Mouse (Mus musculus) 416B (cell line): ENCODE data around the gene Mal.
A peak's percentile ranks its signal among the peaks of the same experiment; 100 is the strongest.

ENCODE experiments used
- DNase-seq: peaks from one replicate; pipeline ENCODE4 v3.0.0; 2011; ENCODE audit warnings: low read depth

Gene Mal

GRCm38 (mm10) chr2:127656086-127656720 is at the start of gene Mal:
Mal (minus strand) TSS chr2:127656695.
- no peak for DNase-seq

- no peak for DNase-seq
These were observed 48.8 kb upstream of the Mal start for GRCm38 (mm10) chr2:127705267-127705666.

- no peak for DNase-seq
These were observed 32.7 kb upstream of the Mal start for GRCm38 (mm10) chr2:127689239-127689638.

- DNase-seq, result peak; percentile 87
These were observed 27.3 kb upstream of the Mal start for GRCm38 (mm10) chr2:127683687-127684331.

- DNase-seq, result peak; percentile 53
These were observed 11.5 kb upstream of the Mal start for GRCm38 (mm10) chr2:127667843-127668506.

GRCm38 (mm10) chr2:127667015-127667414 is 10.5 kb upstream of the Mal start:
- no peak for DNase-seq

GRCm38 (mm10) chr2:127662708-127663107 is 6.2 kb upstream of the Mal start:
- DNase-seq, result no peak

- no peak for DNase-seq
These were observed 1.1 kb downstream of the Mal start for GRCm38 (mm10) chr2:127655419-127655818.

GRCm38 (mm10) chr2:127654786-127655185 is 1.7 kb downstream of the Mal start:
- no peak for DNase-seq

GRCm38 (mm10) chr2:127652805-127653204 is 3.7 kb downstream of the Mal start:
- DNase-seq, result no peak

- DNase-seq, result no peak
These were observed 4.2 kb downstream of the Mal start for GRCm38 (mm10) chr2:127652335-127652734.

GRCm38 (mm10) chr2:127651601-127652000 is 4.9 kb downstream of the Mal start:
- DNase-seq, result no peak

GRCm38 (mm10) chr2:127649921-127650320 is 6.6 kb downstream of the Mal start:
- DNase-seq, result no peak

- DNase-seq, result no peak
These were observed 8.3 kb downstream of the Mal start for GRCm38 (mm10) chr2:127648145-127648544.

GRCm38 (mm10) chr2:127646875-127647274 is 9.6 kb downstream of the Mal start:
- no peak for DNase-seq

GRCm38 (mm10) chr2:127643728-127644704 is 12.5 kb downstream of the Mal start:
- no peak for DNase-seq

GRCm38 (mm10) chr2:127638973-127639372 is 17.5 kb downstream of the Mal start:
- DNase-seq, result no peak

- no peak for DNase-seq
These were observed 20.9 kb downstream of the Mal start for GRCm38 (mm10) chr2:127635581-127635980.

GRCm38 (mm10) chr2:127632601-127633000 is 23.9 kb downstream of the Mal start:
- no peak for DNase-seq

GRCm38 (mm10) chr2:127627990-127628570 is 28.4 kb downstream of the Mal start:
- DNase-seq, result no peak

GRCm38 (mm10) chr2:127627354-127627753 is 29.1 kb downstream of the Mal start:
- DNase-seq, result no peak

GRCm38 (mm10) chr2:127625659-127626058 is 30.8 kb downstream of the Mal start:
- no peak for DNase-seq
